Mouse (Mus musculus) left cerebral cortex, adult 11 months (tissue): ENCODE results near the gene Borcs6.
"Not testable (repeated sequence)": the region's sequence is repeated elsewhere in the genome, so short reads cannot be mapped to it uniquely, and the experiment has no call there.

ENCODE experiments used
- DNase-seq: peaks from one replicate; pipeline ENCODE4 v3.0.0; 2022; ENCODE audit warnings: low spot score

Gene Borcs6

DNA sequence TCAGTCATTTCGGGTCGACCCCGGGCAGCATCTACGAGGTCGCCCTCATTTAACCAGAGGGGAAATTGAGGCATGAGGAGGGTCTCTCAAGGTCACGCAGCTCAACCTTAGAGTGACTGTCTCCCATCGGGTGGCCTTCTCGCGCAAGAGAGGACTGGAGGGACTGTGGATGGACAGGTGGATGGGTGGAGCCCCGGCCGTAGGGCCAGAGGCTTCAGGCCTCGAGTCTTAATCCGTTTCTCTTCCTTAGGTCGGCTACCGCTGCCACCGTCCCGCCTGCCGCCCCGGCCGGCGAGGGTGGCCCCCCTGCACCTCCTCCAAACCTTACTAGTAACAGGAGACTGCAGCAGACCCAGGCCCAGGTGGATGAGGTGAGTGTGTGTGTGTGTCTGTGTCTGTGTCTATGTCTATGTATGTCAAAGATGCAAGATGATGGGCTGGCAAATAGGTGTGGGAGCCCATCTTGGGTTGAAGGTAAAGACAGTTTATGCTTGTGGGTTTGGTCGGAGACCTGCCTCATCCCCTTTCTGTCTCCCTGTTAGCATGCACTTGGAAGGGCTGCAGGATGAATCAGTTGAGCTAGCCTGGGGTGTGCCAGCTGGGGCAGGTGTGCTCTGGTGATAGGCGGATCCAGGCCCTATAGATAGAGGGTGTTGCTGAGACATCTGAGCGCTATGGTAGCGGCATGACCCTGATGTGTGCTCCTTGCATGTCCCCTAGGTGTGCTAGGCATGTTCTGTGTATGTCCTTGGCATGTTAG is 29.5 kb downstream of the Borcs6 start:
- no peak for DNase-seq

DNA sequence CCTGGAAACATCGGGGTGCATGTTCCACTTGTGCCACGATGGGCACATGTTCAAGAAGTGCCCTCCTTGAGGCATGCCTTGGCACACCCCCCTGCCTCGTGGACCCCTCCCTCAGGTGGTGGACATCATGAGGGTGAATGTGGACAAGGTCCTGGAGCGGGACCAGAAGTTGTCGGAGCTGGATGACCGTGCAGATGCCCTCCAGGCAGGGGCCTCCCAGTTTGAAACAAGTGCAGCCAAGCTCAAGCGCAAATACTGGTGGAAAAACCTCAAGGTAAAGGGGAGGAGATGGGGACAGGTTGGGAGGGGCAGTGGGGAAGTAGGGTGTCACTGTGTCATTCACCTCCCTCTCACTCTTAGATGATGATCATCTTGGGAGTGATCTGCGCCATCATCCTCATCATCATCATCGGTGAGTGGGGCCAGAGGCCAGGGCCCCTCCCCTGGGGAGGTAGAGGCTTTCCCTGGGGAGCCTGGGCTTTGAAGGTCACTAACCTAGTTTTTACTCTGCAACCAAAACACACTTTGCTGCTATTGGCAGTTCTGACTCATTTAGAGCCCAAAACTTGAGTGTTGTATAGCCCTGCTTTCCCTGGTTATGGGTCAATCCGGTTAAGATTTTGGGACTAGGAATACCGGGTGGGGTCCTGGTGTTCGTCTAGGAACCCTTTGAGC is 30.2 kb downstream of the Borcs6 start:
- DNase-seq, result no peak

DNA sequence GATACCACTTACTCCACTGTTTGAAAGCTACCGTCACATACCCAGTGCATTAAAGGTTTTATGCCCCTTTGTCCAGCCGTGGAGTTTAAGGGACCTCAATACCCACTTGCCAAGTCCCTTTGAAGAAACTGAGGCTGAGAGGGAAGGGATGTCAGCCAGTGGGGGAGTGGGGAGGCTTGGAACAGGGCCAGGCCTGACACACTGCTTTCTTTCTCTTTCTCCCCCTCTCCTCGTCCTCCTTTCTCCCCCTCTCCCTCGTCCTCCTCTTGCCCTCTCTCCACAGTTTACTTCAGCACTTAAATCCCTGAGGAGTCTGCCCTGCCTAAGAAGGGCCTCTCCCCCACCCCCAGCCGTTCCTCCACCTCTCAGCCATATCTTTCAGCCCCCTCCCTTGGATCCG is 30.9 kb downstream of the Borcs6 start:
- DNase-seq, result no peak

DNA sequence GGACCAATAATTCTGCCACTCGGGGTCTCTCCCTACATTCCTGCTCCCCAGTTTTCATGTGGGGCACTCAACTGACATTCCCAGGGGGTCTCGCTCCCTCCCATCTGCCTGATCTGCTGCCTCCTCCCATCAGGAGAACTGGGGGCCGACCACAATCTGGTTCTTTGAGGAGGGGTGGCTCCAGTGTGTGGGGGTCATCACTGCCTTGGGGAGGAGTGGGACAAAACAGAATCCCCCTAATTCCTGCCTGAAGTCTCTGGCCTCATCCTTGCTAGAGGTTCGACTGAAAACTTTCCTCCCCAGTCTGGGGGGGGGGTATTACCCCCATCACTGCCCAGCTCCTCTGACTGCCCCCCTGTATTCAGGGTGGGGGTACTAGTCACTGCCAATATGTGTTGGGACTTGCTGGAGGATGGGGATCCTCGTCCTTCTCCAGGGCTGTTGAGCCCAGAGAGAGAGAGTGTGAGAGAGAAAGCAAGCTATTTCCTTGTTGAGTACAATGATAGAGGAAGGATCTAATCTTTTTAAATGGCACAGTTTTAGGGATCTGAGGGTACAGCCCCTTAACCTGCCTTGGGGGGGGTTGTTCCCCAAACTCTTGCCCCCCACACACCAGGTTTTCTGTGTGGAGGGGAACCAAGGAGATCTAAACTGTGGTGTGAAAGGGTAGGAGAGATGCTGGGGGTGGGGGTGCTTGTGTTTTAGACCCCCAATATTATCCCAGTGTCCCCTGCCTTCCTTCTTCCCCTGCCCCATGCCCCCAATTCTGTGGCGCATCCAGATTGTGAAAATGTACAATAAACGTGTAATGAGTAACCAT is 32.3 kb downstream of the Borcs6 start:
- DNase-seq, result no peak

DNA sequence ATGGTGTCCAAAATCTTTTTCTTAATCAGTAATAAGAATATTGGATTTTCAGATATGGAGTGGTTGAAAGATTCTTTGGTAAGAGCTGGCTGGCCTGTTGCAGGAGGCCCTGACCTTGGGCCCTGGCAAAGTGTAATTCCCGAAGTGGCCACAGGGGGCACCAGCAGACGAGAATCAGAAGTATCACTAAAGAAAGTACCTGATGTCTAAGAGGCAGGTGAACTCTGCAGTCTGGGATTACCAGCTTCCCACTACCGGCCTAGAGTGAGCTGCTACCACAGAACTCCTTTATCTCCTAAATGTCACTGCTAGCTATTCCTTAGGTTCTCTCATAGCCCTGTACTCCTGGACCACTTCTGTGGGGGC is 32.9 kb downstream of the Borcs6 start:
- no peak for DNase-seq

DNA sequence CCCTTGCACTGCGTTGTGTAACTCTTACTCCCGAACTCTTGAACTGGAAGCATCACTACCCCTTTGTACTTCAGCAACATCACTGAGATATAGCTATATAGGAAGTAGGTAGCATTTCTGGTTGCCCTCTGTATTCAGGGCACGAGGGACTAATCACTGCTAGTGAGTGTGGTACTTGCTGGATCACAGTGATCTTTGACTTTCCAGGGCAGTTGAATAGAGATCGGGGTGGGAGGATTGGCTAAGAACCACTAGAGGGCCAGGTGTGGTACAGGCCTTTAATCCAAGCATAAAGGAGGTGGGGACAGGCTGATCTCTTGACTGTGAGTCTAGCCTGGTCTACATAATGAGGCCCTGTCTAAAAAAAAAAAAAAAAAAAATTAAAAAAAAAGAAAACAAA is 33.4 kb downstream of the Borcs6 start:
- no peak for DNase-seq

DNA sequence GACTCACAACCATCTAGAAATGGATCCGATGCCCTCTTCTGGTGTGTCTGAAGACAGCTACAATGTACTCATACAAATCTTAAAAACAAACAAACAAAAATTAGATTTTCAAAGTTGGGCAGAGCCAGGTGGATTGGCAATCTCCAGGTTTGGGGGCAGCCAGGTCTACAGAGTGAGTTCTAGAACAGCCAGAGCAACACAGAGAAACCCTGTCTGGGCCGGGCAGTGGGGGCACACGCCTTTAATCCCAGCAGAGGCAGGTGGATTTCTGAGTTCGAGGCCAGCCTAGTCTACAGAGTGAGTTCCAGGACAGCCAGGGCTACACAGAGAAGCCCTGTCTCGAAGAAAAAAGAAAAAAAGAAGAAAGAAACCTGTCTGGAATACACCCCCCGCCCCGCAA is 34.3 kb downstream of the Borcs6 start:
- not testable (repeated sequence) for DNase-seq

DNA sequence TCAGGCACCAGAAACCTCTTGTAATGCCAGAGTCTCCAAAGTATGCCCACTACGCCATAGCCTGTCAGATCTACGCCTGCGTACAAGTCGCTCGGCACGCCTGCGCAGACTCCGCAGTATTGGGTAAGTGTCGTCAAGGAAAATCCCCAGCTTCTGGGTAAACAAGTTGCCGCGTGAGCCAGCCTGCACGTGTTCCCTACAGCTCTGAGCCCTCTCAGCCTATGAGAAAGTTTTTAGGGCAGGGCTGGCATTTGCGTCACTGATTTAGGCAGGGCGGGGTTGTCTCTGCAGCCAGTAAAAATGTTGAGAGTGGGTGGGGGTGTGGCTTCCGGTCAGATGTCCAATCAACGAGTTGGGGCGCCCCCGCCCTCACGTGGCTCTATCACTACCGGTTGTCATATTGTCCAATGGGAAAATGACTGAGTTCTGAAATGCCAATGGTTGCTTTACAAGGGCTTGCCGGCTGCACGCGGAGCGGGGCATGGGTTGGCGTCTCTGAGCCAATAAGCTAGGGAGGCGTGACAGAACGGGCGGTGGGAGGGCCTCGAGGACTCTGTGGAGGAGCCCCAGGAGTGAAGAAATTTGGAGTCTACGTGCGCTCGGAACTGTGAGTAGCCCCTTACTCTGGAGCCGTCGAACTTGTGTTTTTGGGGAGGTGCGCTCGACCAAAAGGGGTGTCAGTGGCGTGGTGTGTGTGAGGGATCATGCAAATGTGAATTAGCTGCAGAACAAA is 35.3 kb downstream of the Borcs6 start, which contains the start of gene Per1:
TSS of gene Per1 (plus strand) at position 521 of the 733 bp plus-strand sequence.
- DNase-seq, result peak; percentile 100

DNA sequence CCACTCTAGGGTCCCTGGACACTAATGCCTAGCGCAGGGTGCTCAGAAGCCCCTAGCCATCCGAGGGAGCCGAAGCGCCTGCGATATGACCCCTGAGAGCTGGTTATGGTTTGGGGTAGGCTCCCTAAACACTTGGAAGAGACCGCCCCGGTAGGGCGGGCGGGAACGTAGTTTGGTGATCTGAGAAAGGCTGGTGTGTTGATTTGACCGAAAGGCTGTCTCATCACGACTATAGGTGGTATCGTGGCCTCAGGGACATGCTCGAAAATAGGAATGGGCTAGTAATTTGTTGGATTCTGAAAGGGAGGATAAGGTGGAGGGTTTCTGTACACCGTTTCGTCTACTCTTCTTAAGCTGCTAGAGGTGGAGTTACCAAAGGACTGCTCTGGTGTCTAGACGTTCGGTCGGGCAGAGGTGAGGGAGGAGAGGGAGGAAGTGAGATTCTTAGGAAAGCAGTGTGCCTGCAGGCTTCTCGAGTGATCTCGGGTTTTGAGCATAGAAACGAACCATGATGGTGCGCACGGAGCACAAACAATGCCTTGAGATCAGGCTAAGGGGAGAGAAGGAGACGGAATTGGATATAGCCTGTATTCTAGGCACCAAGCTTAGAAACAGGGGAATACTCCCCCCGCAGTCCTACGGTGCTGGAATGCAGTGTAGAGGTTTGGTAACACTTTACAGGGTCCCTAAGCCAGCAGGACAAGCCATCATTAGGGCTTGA is 36.2 kb downstream of the Borcs6 start:
- DNase-seq, result no peak

DNA sequence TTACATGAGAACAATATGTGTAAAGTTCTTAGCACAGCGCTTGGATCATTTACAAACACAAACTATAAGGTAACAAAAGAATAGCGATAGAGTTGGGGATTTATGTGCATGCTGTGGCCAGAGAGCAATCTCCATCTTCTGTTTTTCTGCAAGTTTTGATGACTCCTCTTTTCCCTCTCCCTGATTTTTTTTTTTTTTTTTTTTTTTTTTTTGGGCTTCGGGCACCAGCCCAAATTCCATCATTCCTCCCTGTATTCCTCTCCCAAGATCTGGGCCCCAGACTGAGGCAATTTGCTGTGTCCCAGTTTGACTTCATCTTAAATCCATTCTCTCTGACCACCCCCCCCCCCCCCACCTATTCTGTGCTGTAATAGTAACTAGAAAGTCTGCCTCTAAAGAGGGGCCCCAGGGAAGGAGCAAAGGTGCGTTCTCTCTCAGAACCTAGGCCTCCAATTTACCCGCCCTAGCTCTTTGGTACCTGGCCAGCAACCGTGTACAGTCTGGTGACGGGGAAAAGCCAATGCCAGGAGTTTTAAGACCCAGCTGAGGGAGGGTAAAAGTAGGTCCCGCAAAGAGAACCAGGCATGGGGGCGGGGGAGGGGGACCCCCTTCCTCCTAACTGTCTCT is 37.0 kb downstream of the Borcs6 start:
- no peak for DNase-seq

DNA sequence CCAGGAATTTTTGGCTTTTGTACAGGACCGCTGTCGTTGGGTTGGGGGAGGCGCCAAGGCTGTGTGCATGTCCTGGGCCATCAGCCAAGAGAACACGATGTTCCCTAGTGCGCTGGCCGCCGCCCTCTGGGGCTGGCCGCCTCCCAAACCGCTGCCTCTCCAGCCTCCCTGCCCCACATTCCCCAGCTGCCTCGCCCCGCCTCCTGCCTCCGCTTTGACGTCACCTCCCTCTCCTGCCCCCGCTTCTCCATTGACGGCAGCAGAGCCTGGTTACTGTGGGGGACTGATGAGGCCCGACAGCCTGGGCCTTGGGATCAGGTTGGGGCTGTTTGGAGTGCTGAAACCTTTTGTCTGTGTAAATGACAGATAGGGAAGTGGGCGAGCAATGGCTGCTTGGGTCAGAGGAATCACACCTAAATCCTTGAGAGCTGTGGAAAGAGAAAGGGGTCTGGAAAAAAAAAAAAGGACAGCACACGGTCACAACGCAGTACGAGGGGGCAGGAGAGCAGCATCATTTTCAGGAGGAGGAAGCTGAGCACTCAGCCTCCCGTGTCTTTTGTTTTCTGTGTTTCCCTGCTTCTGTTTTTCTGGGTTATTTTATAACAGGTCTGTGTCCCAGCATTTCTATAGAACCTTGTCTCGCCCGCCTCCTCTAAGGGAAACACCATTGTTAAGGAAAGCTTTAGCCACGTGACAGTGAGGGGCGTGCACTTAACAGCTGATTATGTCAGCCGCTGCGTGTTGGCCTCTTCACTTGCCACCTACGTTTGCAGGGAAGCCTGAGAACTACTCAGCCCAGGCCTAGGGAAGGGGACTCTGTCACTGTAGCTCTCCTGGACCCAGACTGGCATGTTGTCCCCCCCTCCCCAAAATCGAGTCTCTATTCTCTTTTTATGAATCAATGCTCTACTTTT is 37.7 kb downstream of the Borcs6 start:
- peak; percentile 96 for DNase-seq

DNA sequence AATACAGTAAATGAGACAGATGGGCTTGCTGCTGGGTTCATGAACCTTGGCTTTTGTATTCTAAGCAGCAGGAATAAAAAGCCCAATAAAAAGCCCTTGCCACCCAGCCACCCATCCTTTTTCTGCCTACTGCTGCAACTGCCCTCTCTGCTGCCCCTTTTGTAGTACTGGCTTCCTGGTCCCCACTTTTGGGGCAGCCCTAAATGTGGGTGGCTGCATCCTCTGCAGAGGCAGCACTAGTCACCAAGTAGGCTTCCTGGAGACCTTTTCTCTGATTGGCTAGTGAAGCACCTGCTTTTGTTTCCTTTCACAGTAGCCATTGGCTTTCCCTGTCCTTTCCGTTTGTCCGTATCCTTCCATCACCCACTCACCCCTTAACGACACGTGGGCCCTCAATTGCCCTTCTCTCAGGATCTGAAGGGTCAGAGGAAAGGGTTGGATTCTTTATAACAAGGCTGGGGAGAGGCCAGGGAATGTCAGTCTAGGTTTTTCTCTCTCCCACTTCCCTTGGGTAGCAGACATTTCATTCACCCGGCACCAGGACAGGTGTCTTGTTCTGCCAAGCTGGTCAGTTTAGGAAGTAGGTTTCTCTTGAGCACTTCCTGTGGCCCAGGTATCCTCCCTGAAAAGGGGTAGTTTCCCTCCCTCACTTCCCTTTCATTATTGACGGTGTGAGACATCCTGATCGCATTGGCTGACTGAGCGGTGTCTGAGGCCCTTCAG is 38.7 kb downstream of the Borcs6 start:
- DNase-seq, result no peak

DNA sequence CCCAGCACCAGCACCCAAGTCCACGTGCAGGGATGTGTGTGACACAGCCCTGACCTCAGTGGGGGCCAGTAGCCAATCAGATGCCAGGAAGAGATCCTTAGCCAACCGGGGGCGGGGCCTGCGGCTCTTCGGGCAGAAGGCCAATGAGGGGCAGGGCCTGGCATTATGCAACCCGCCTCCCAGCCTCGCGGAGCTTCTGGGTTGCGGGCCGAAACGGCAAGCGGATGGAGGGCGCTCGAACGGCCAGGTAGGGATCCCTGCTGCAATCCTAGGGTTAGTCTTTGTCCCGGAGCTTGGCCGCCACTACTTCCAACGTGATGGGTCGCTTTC is 39.2 kb downstream of the Borcs6 start:
- DNase-seq, result peak; percentile 96

DNA sequence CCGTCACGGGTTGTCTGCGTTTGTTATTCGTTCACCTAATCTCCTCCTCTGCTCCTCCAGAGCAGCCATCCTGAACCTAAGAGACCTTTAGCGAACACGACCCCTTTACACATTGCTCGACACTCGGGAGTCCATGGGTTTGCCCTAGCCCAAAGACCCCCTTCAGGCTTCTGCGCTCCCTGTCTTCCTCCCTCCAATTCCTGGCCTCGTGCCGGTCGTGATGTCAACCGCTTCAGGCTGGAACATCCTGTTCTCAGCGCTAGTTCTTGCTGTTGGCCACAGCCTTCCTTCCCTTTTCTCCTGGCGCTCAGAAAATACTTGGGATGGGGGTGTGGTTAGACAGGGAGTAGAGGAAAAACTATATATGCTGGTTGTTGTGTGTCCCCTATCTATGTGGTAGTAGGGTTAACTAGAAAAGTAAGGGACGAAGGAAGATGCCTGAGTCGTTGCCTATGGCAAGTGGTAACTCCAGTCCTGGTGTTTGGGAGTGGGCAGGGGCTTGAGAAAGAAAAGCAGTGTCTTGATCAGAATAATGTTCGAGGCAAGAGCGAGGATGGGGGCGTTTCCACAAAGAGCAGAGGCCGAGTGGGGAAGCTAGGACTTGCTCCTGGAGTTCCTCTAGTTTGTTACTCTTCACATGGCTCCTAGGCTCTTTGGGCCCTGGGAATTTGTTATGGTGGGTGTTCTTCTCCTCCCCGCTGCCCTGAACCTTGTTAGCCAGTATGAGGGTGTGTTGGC is 39.8 kb downstream of the Borcs6 start:
- no peak for DNase-seq

DNA sequence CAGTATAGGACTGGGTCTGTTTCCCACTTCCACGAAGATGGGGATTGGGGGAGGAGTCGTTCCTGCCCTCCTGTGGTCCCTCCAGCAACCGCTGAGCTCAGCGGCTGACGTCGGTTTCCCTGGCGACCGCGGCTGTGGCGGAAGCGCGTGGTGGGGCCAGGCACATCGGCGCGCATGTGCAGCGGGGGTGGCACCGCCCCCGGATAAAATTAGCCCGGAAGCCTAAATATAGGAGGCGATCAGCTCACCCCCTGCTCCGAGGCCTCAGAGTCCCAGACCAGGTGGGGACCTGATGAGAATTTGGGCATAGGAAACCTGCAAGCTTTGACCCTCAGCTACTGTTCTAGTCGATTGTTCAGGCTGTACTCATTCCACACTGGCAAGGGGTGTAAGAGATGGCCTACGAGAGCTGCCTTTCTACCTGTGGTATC is 40.4 kb downstream of the Borcs6 start:
- no peak for DNase-seq

DNA sequence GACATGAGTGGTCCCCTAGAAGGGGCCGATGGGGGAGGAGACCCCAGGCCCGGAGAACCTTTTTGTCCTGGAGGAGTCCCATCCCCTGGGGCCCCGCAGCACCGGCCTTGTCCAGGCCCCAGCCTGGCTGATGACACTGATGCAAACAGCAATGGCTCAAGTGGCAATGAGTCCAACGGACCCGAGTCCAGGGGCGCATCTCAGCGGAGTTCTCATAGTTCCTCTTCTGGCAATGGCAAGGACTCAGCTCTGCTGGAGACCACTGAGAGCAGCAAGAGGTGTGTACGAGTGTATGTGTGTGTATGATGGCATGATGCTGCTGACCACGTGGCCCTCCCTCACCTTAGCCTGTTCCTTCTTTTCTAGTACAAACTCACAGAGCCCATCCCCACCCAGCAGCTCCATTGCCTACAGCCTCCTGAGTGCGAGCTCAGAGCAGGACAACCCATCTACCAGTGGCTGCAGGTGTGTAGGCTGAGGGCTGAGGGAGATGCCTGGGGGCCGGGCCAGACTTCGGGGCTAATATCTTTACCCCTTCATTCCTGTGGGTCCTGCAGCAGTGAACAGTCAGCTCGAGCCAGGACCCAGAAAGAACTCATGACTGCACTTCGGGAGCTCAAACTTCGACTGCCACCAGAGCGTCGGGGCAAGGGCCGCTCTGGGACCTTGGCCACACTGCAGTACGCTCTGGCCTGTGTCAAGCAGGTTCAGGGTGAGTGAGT is 41.3 kb downstream of the Borcs6 start:
- DNase-seq, result no peak

DNA sequence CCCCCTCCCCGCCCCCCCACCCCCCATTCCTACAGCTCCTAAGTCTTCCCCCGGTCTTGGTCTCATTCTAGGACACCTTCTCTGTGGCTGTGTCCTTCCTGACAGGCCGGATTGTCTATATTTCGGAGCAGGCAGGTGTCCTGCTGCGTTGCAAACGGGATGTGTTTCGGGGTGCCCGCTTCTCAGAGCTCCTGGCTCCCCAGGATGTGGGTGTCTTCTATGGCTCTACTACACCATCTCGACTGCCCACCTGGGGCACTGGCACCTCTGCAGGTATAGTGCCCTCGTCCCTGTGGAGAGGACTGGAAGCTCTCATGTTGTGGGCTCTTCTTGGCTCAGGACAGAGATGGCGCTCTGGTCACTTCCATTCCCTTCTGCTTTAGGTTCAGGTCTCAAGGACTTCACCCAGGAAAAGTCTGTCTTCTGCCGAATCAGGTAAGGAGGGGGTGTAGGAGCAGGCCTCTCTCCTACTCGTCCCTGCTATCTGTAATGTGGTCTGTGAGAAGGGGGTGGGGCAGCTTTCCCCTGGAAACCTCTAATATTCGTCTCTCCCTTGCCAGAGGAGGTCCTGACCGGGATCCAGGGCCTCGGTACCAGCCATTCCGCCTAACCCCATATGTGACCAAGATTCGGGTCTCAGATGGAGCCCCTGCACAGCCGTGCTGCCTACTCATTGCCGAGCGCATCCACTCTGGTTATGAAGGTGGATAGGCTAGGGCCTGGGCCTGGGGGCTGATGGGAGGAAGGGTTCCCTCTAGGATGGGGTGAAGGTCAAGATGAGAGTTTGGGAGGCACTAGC is 42.3 kb downstream of the Borcs6 start:
- no peak for DNase-seq
